Mouse (Mus musculus) intestine, embryonic 14.5 days (tissue): ENCODE data around the gene Prdm16. TPM values are rescaled to one million over a fixed set of nuclear protein-coding genes. Genes with fewer than 3 reads are reported as not detected.

Source experiments
- ATAC-seq: fragments of 200-750 bp; cut with Nextera tagmentation; replicated peaks from 2 replicates; pipeline ENCODE4 v1.8.0; 2017; ENCODE audit warnings: low read depth, moderate number of reproducible peaks, moderate TSS enrichment, moderate library complexity; ENCODE audit not compliant: low FRiP score, low TSS enrichment
- DNase-seq: peaks from one replicate; pipeline ENCODE4 v3.0.0-alpha.2; 2018; ENCODE audit warnings: low spot score
- H3K27ac ChIP-seq: fragments of 300-500 bp; sonication (generic); 2 replicates; pipeline ENCODE4 v1.5.1; 2014; ENCODE audit warnings: low read depth, mild to moderate bottlenecking, control low read depth
- H3K27me3 ChIP-seq: fragments of 300-500 bp; sonication (generic); replicated peaks from 2 replicates; pipeline ENCODE4 v1.6.1; 2014; ENCODE audit warnings: low read length, control low read depth; ENCODE audit not compliant: control insufficient read depth, insufficient read depth
- H3K36me3 ChIP-seq: fragments of 300-500 bp; sonication (generic); 2 replicates; pipeline ENCODE4 v1.6.1; 2014; ENCODE audit warnings: low read length, control low read depth; ENCODE audit not compliant: control insufficient read depth, insufficient read depth
- H3K4me1 ChIP-seq: fragments of 300-500 bp; sonication (generic); replicated peaks from 2 replicates; pipeline ENCODE4 v1.6.1; 2014; ENCODE audit warnings: low read length, control low read depth, mixed read lengths; ENCODE audit not compliant: control insufficient read depth, insufficient read depth
- H3K4me2 ChIP-seq: fragments of 300-500 bp; sonication (generic); 2 replicates; pipeline ENCODE4 v1.6.1; 2014; ENCODE audit warnings: low read length
- H3K4me3 ChIP-seq: fragments of 300-500 bp; sonication (generic); 2 replicates; pipeline ENCODE4 v1.5.1; 2014; ENCODE audit warnings: low read depth, low read length, control low read depth, mixed read lengths
- H3K9ac ChIP-seq: fragments of 300-500 bp; sonication (generic); 2 replicates; pipeline ENCODE4 v1.6.1; 2014; ENCODE audit warnings: mild to moderate bottlenecking, low read length
- H3K9me3 ChIP-seq: fragments of 300-500 bp; sonication (generic); 2 replicates; pipeline ENCODE4 v1.6.1; 2016; ENCODE audit warnings: low read length, control low read depth; ENCODE audit not compliant: control insufficient read depth
- WGBS: fragments of 180-500 bp; shearing (Covaris S2); extraction: QIAGEN DNeasy Blood & Tissue Kit; methylation state at CpG from one replicate; pipeline ENCODE4 v1.1.7; 2014; 5-methylcytosine and 5-hydroxymethylcytosine counted together
- polyA plus RNA-seq: library from polyadenylated mRNA; unstranded; fragments of >200 nt; fragmentation: Nextera tagmentation; extraction: Ambion mirVana; gene quantifications from 2 replicates; pipeline ENCODE4 v1.2.1, GENCODE M21; 2014

The Prdm16 gene
- polyA plus RNA-seq, 1 experiment from 2014 or later: 19.7 TPM

DNA sequence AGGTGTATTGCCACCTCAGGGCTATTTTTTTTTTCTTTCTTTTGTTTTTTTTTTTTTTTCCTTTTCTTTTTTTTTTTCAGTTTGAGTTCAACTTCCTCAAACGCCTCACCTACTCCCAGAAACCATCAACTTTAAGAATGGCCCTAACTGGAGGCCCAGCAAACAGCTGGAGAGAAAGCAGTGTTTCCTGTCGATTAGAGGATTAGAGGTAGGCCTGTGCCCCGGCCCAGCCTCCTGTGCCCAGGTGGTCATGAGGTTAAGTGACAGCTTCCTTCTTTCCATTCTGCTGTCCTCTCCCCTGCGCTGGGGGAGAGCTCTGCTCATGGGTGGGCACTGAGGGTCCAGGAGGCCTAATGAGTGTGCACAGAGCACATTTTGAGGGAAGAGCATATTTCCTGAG is 105.3 kb downstream of the Prdm16 start:
- no peaks in the 10 kb centered on the region for H3K36me3 ChIP-seq
- H3K4me3 ChIP-seq: no peak overlapping the region
- 0 out of 2 replicates have a peak, but pooled peaks cover 3% of the 10 kb centered on the region for H3K4me1 ChIP-seq
- H3K9ac ChIP-seq: no peak overlapping the region
- H3K27me3 ChIP-seq: no peaks in the 10 kb centered on the region
- no peak overlapping the region for H3K27ac ChIP-seq
- DNase-seq (no peak), ATAC-seq (no peak)
- H3K9me3 ChIP-seq: no peaks in the 10 kb centered on the region
- no peak overlapping the region for H3K4me2 ChIP-seq
- 48% methylated on average over 4 of the region's 4 CpGs for WGBS

DNA sequence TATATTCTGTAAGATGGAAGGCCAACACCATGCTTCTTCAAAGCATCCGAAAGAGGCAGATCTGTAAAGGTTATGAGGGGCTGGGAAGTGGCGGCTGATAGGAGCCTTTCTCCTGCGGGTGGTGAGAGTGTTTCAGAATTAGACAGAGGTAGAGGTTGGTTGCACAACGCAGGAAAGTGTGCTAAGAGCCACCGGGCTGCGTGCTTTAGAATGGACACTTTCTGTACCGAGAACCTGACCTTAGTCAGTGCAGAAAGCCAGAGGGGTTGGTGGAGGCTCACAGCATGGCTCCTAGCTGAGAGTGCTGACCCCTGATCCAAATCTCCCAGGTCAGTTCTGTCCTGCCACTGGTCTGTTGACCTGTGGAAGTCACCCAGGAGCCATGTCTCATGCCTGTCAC is 106.3 kb downstream of the Prdm16 start:
- Histone ChIP-seq H3K36me3 (no peaks in the 10 kb centered on the region), H3K27ac (no peak overlapping the region), H3K4me2 (no peak overlapping the region), H3K4me1 (0 out of 2 replicates have a peak, but pooled peaks cover 3% of the 10 kb centered on the region), H3K27me3 (no peaks in the 10 kb centered on the region), H3K9ac (no peak overlapping the region), H3K4me3 (no peak overlapping the region), H3K9me3 (no peaks in the 10 kb centered on the region)
- ATAC-seq: no peak
- WGBS: 71% methylated on average over 7 of the region's 7 CpGs
- no peak for DNase-seq

DNA sequence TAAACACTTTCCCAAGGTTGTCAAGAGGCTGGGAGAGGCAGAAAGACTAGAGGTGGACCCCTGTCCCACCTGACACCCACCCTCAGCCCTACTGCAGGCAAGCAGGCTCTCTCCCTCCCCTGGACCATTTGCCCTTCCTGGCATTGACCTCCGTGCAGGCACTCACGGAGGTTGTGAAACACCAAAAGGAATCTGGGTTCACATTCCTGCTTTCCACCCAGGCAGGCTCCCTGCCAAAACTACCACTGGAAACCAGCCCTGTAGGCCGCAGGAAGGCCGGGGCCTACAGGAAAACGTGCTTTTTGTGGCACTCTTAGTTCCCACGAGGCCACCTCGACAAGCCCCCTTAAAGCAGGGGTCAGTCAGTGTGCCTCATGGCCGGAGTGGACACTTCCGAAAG is 109.2 kb downstream of the Prdm16 start:
- no peak overlapping the region for H3K27ac ChIP-seq
- H3K27me3 ChIP-seq: no peaks in the 10 kb centered on the region
- WGBS: 62% methylated on average over 9 of the region's 9 CpGs
- no peak overlapping the region for H3K4me3 ChIP-seq
- H3K9me3 ChIP-seq: no peaks in the 10 kb centered on the region
- no peak for ATAC-seq
- no peak overlapping the region for H3K4me2 ChIP-seq
- no peak for DNase-seq
- no peaks in the 10 kb centered on the region for H3K36me3 ChIP-seq
- 0 out of 2 replicates have a peak, but pooled peaks cover 3% of the 10 kb centered on the region for H3K4me1 ChIP-seq
- H3K9ac ChIP-seq: no peak overlapping the region

DNA sequence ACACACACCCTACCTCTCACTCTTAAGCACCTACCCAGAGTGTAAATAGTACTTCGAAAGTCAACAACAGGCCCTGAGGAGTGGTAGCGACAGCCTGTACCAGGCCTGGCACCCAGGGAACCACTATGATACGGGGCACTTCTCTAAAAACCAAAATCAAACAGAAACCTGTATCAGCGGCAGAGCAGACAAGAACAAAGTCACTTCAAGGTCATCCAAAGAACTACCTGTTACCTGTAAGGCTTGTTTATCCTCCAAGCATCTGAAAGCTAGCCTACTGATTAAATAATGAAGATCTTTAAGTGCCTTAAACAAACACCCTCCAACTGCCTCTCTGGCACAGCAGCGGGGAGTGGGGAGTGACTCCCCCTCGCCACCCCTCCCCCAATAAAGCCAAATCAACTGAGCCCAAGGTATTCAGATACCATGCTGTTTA is 110.3 kb downstream of the Prdm16 start:
- no peak overlapping the region for H3K27ac ChIP-seq
- H3K9ac ChIP-seq: no peak overlapping the region
- no peaks in the 10 kb centered on the region for H3K27me3 ChIP-seq
- WGBS: 68% methylated on average over 6 of the region's 6 CpGs
- H3K9me3 ChIP-seq: no peaks in the 10 kb centered on the region
- H3K4me3 ChIP-seq: no peak overlapping the region
- H3K4me2 ChIP-seq: no peak overlapping the region
- H3K4me1 ChIP-seq: no peaks in the 10 kb centered on the region
- DNase-seq: no peak
- no peak for ATAC-seq
- H3K36me3 ChIP-seq: no peaks in the 10 kb centered on the region

GRCm38 (mm10) chr4:154523898-154524297 is 112.8 kb downstream of the Prdm16 start:
- H3K4me1 ChIP-seq: no peaks in the 10 kb centered on the region
- no peak for DNase-seq
- H3K36me3 ChIP-seq: no peaks in the 10 kb centered on the region
- WGBS: 36% methylated on average over 17 of the region's 17 CpGs
- H3K27ac ChIP-seq: no peak overlapping the region
- H3K9me3 ChIP-seq: no peaks in the 10 kb centered on the region
- H3K4me2 ChIP-seq: no peak overlapping the region
- H3K27me3 ChIP-seq: no peaks in the 10 kb centered on the region
- H3K4me3 ChIP-seq: no peak overlapping the region
- no peak for ATAC-seq
- no peak overlapping the region for H3K9ac ChIP-seq

- Histone ChIP-seq H3K27me3 (no peaks in the 10 kb centered on the region), H3K4me3 (no peak overlapping the region), H3K4me1 (no peaks in the 10 kb centered on the region), H3K9me3 (no peaks in the 10 kb centered on the region), H3K36me3 (no peaks in the 10 kb centered on the region), H3K4me2 (no peak overlapping the region), H3K9ac (no peak overlapping the region), H3K27ac (no peak overlapping the region)
- 81% methylated on average over 7 of the region's 7 CpGs for WGBS
- DNase-seq (no peak), ATAC-seq (no peak)
Observed at GRCm38 (mm10) chr4:154521881-154522676, 114.6 kb downstream of the Prdm16 start.

DNA sequence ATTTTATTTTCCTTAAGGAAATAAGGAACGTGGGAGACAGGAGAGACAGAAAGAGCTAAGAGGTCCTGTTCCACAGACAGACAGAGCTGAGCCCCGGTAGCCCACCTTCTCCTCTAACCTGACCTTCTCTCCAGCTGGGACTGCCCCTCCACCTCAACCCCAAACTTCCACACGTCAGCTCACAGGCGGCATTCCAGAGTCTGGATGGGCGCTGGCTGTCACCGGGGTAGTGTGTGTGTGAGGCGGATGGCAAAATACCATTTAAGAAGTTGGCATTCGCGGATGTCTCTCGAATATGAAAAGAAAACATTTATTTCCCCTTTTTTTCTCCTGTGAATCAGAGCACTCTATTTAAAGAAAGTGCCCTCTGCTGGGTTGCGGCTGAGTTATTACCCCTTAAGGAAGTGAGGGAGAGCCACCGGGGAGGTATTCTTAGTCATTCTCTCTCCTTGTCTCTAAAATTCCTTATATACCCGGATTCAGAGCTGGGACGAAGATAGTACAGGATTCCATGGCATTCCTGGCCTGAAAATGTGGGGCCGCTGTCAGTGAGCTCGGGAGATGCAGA is 117.1 kb downstream of the Prdm16 start:
- no peak overlapping the region for H3K4me3 ChIP-seq
- no peak overlapping the region for H3K9ac ChIP-seq
- ATAC-seq (no peak), DNase-seq (no peak)
- H3K36me3 ChIP-seq: no peaks in the 10 kb centered on the region
- no peaks in the 10 kb centered on the region for H3K27me3 ChIP-seq
- no peak overlapping the region for H3K4me2 ChIP-seq
- no peak overlapping the region for H3K27ac ChIP-seq
- H3K9me3 ChIP-seq: no peaks in the 10 kb centered on the region
- WGBS: 75% methylated on average over 16 of the region's 16 CpGs
- H3K4me1 ChIP-seq: no peaks in the 10 kb centered on the region

DNA sequence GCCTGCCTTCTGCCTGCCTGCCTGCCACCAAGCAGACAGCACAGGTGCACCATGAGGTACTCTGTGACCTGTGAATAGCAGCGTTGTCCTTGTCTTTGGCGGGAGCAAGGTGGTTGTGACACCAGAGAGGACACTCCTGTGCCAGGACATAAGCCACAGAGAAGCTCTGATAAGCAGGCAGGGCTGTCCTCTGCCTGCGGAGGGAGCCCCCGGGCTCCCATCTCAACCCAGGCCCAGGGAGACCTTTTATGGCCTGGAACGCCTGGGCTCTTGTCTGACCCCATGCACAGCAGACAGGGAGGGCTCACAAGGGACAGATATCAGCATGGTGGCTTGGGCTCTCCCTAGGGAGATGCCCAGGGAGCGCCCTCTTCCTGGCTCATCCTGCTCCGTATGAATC is 118.7 kb downstream of the Prdm16 start:
- Histone ChIP-seq H3K9me3 (no peaks in the 10 kb centered on the region), H3K4me2 (no peak overlapping the region), H3K36me3 (no peaks in the 10 kb centered on the region), H3K9ac (no peak overlapping the region), H3K27me3 (no peaks in the 10 kb centered on the region), H3K27ac (no peak overlapping the region), H3K4me3 (no peak overlapping the region), H3K4me1 (no peaks in the 10 kb centered on the region)
- no peak for DNase-seq
- 70% methylated on average over 7 of the region's 7 CpGs for WGBS
- ATAC-seq: no peak

DNA sequence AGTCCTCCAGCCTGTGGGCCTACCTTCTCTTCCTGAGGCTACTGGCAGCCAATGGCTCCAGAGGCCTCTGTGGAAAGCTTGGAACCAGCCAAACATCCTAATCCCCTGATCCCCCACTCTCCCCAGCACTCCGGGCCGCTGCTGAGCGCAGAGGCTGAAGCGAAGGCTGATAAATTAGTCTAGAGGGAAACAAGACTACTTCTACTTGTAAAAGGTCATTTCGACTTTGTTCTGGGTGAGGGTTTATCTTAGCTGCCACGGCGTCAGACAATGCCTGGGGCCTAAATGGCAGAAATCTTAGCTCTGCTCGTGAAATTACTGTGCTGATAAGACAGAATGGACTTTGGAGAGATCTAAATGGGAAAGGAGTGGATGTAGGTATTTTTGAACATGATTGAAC is 120.2 kb downstream of the Prdm16 start:
- Histone ChIP-seq H3K4me2 (no peak overlapping the region), H3K4me3 (no peak overlapping the region), H3K9ac (no peak overlapping the region), H3K36me3 (no peaks in the 10 kb centered on the region), H3K4me1 (0 out of 2 replicates have a peak, but pooled peaks cover 3% of the 10 kb centered on the region), H3K27ac (no peak overlapping the region), H3K9me3 (no peaks in the 10 kb centered on the region), H3K27me3 (no peaks in the 10 kb centered on the region)
- ATAC-seq (no peak), DNase-seq (no peak)
- 34% methylated on average over 8 of the region's 8 CpGs for WGBS
